Mouse (Mus musculus): ENCODE measurements around the gene Tex2. TPM values are rescaled to one million over a fixed set of nuclear protein-coding genes. Genes with fewer than 3 reads are reported as not detected.

Tex2 gene
- polyA plus RNA-seq, 1 experiment from 2014 or later = 11.2 TPM

DNA sequence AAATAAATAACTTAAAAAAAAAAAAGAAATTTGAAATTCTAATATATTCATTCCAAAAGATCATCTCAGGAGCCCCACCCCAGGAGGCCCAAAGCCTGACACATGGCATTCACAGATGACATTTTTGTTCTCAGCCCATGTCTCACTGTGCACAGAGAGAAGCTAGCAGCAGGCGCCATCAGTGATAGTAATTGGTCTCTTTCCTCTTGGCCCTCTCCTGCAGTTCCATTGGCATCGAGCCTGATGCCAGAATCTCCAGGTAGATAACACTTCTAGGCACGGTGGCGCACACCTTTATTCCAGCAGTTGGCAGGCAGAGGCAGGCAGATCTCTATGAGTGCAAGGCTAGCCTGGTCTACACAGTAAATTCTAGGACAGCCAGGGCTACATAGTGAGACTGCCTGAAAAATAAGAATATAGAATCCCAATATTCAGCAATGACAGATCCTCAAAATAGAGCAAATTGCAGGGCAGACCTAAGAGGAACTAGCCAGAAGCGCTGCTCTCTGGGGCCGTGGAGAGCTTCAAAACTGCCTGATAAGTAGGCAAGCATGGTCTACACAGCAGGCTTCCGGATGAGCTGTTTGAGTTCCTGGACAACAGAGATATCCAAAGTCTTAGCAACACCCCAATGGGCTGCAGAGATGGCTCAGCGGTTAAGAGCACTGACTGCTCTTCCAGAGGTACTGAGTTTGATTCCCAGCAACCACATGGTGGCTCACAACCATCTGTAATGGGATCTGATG, 47.0 kb downstream of the Tex2 start:
- Histone ChIP-seq H3K36me3 (ENCODE audit: control insufficient read depth, insufficient read depth, low read length) (peaks cover 5% of the 10 kb centered on the region; the same call in 1 of the 2 replicates), H3K4me3 (ENCODE audit: low read depth, low read length) (no peak overlapping the region), H3K9me3 (ENCODE audit: control insufficient read depth, low read length) (no peaks in the 10 kb centered on the region), H3K4me1 (replicated peaks; ENCODE audit: control insufficient read depth, insufficient read depth, low read length) (no peaks in the 10 kb centered on the region), H3K27ac (ENCODE audit: low read depth, low read length) (no peak overlapping the region), H3K9ac (ENCODE audit: low read depth, low read length) (no peak overlapping the region), H3K27me3 (ENCODE audit: control insufficient read depth, insufficient read depth, low read length) (no peaks in the 10 kb centered on the region), H3K4me2 (replicated peaks; ENCODE audit: low read depth, low read length) (no peak overlapping the region)
- DNase-seq (ENCODE audit: low spot score) (no peak), ATAC-seq (ENCODE audit: low FRiP score) (no peak)
- 97% methylated on average over 8 of the region's 8 CpGs for WGBS

DNA sequence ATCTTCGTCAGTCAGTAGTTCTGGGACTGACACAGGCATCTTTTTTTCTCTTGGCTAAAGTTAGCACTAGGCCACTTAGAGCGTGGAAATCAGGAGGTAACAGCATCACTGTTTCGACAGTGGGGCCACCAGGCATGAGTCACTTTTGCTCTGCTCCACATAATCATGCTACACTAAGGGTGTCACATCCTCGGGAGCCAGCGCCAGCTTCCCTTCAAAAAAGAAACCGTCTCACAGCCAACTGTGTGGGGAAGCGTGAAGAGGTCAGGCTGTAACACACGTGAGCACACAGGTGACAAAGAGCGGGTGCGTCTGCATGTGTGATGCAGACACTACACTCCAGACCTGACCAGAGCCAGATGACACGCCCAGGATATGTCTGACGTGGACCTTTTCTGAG, 49.0 kb downstream of the Tex2 start:
- Histone ChIP-seq H3K4me2 (replicated peaks; ENCODE audit: low read depth, low read length) (no peak overlapping the region), H3K4me3 (ENCODE audit: low read depth, low read length) (no peak overlapping the region), H3K9ac (ENCODE audit: low read depth, low read length) (no peak overlapping the region), H3K9me3 (ENCODE audit: control insufficient read depth, low read length) (no peaks in the 10 kb centered on the region), H3K27ac (ENCODE audit: low read depth, low read length) (no peak overlapping the region), H3K27me3 (ENCODE audit: control insufficient read depth, insufficient read depth, low read length) (no peaks in the 10 kb centered on the region), H3K36me3 (ENCODE audit: control insufficient read depth, insufficient read depth, low read length) (peaks cover 5% of the 10 kb centered on the region; the same call in 1 of the 2 replicates), H3K4me1 (replicated peaks; ENCODE audit: control insufficient read depth, insufficient read depth, low read length) (no peaks in the 10 kb centered on the region)
- no peak for DNase-seq (ENCODE audit: low spot score)
- ATAC-seq (ENCODE audit: low FRiP score) = no peak
- 85% methylated on average over 12 of the region's 12 CpGs for WGBS

DNA sequence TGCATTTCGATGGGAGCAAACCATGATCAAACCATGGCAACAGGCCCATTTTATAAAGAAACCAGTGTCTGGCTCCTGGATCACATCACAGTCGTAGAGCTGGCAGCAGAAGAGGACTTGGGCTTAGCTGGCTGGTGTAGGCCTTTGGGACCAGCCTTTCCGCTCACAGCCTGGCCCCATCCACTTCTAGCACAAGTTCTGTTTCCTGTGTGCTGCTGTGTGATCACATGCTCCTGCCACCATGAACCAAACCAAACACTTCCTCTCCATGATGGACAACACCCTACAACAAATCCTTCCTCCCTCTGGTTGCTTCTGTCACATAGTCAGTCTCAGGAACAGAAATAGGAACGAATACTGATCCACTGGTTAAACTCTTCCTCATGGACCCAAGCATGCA, 50.5 kb downstream of the Tex2 start:
- 94% methylated on average over 4 of the region's 4 CpGs for WGBS
- ATAC-seq (ENCODE audit: low FRiP score) = no peak

DNA sequence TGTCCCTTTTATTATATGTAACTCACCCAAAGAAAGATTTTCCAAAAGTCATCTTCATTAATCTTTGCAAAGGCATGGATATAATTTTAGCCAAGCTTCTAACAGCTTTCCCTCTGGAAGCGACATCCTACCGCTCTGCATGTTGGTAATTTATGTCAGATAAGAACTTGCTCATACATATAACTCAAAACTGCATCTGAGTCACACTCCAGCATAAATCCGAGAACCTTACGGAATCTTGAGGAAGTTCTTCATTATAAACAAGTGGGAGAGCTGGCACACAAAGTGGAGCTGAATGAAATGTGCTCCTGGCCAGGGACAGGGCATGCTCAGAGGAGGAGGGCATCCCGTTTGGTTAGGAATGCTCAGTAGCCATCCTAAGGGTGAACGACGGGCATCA, 53.5 kb downstream of the Tex2 start:
- WGBS = 92% methylated on average over 7 of the region's 7 CpGs
- H3K27ac ChIP-seq (ENCODE audit: low read depth, low read length) = no peak overlapping the region
- H3K4me3 ChIP-seq (ENCODE audit: low read depth, low read length) = no peak overlapping the region
- no peaks in the 10 kb centered on the region for H3K36me3 ChIP-seq (ENCODE audit: control insufficient read depth, insufficient read depth, low read length)
- H3K9ac ChIP-seq (ENCODE audit: low read depth, low read length) = no peak overlapping the region
- no peaks in the 10 kb centered on the region for H3K9me3 ChIP-seq (ENCODE audit: control insufficient read depth, low read length)
- no peaks in the 10 kb centered on the region for H3K27me3 ChIP-seq (ENCODE audit: control insufficient read depth, insufficient read depth, low read length)
- DNase-seq (ENCODE audit: low spot score) = no peak
- no peak for ATAC-seq (ENCODE audit: low FRiP score)
- no peaks in the 10 kb centered on the region for H3K4me1 ChIP-seq (replicated peaks; ENCODE audit: control insufficient read depth, insufficient read depth, low read length)
- no peak overlapping the region for H3K4me2 ChIP-seq (replicated peaks; ENCODE audit: low read depth, low read length)

More for the DNA sequence above, 50.5 kb downstream of the Tex2 start:
- Histone ChIP-seq H3K27ac (ENCODE audit: low read depth, low read length) (no peak overlapping the region), H3K9ac (ENCODE audit: low read depth, low read length) (no peak overlapping the region), H3K36me3 (ENCODE audit: control insufficient read depth, insufficient read depth, low read length) (peaks cover 5% of the 10 kb centered on the region; the same call in 1 of the 2 replicates), H3K9me3 (ENCODE audit: control insufficient read depth, low read length) (no peaks in the 10 kb centered on the region), H3K4me1 (replicated peaks; ENCODE audit: control insufficient read depth, insufficient read depth, low read length) (no peaks in the 10 kb centered on the region), H3K4me3 (ENCODE audit: low read depth, low read length) (no peak overlapping the region), H3K27me3 (ENCODE audit: control insufficient read depth, insufficient read depth, low read length) (no peaks in the 10 kb centered on the region), H3K4me2 (replicated peaks; ENCODE audit: low read depth, low read length) (no peak overlapping the region)
- DNase-seq (ENCODE audit: low spot score) = no peak

DNA sequence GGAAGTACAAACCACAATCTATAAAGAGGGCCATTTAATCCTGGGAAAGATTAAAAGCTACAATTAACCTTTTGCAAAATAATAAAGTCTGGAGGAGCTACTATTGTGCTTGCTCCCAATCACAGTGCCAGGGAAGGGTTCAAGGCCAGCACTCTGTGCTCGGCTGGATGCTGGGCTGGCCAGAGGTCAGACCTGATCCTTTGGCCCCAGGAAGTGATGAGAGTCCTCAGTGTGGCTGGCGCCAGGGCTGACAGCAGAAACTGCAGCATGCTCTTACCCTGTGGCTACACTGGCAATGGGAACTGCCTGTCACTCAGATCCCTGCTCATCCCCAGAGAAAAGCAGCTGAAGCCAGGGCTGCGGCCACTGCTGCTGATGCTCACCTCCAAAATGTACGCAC, 55.2 kb downstream of the Tex2 start:
- WGBS = 68% methylated on average over 4 of the region's 4 CpGs
- no peak overlapping the region for H3K9ac ChIP-seq (ENCODE audit: low read depth, low read length)

DNA sequence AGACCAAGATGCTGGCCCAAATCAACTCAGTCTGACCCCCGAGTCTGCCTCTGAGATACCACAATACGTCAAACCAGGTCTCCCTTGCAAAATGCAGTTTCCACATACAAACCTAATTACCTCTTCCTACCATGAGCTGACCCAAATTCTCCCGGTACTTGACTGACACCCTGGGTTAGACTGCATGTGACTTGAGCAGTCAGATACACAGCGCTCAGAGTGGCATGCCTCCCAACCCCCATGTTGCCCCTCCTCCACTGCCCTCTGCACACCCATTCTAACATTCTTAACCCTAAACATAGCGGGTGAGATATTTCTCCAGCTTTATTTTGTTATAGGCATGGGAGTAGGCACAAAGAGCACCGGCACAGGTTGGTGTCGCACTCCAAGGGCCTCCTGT, 55.8 kb downstream of the Tex2 start:
- no peaks in the 10 kb centered on the region for H3K36me3 ChIP-seq (ENCODE audit: control insufficient read depth, insufficient read depth, low read length)
- no peak overlapping the region for H3K9ac ChIP-seq (ENCODE audit: low read depth, low read length)
- no peaks in the 10 kb centered on the region for H3K9me3 ChIP-seq (ENCODE audit: control insufficient read depth, low read length)
- WGBS = 72% methylated on average over 7 of the region's 7 CpGs
- DNase-seq (ENCODE audit: low spot score) (no peak), ATAC-seq (ENCODE audit: low FRiP score) (no peak)
- no peak overlapping the region for H3K4me2 ChIP-seq (replicated peaks; ENCODE audit: low read depth, low read length)
- no peaks in the 10 kb centered on the region for H3K4me1 ChIP-seq (replicated peaks; ENCODE audit: control insufficient read depth, insufficient read depth, low read length)
- no peaks in the 10 kb centered on the region for H3K27me3 ChIP-seq (ENCODE audit: control insufficient read depth, insufficient read depth, low read length)
- H3K27ac ChIP-seq (ENCODE audit: low read depth, low read length) = no peak overlapping the region
- H3K4me3 ChIP-seq (ENCODE audit: low read depth, low read length) = no peak overlapping the region

More for the DNA sequence above, 55.2 kb downstream of the Tex2 start:
- H3K36me3 ChIP-seq (ENCODE audit: control insufficient read depth, insufficient read depth, low read length) = no peaks in the 10 kb centered on the region
- DNase-seq (ENCODE audit: low spot score) (no peak), ATAC-seq (ENCODE audit: low FRiP score) (no peak)
- H3K27ac ChIP-seq (ENCODE audit: low read depth, low read length) = no peak overlapping the region
- H3K4me3 ChIP-seq (ENCODE audit: low read depth, low read length) = no peak overlapping the region
- no peaks in the 10 kb centered on the region for H3K27me3 ChIP-seq (ENCODE audit: control insufficient read depth, insufficient read depth, low read length)
- H3K4me1 ChIP-seq (replicated peaks; ENCODE audit: control insufficient read depth, insufficient read depth, low read length) = no peaks in the 10 kb centered on the region
- H3K4me2 ChIP-seq (replicated peaks; ENCODE audit: low read depth, low read length) = no peak overlapping the region
- H3K9me3 ChIP-seq (ENCODE audit: control insufficient read depth, low read length) = no peaks in the 10 kb centered on the region

DNA sequence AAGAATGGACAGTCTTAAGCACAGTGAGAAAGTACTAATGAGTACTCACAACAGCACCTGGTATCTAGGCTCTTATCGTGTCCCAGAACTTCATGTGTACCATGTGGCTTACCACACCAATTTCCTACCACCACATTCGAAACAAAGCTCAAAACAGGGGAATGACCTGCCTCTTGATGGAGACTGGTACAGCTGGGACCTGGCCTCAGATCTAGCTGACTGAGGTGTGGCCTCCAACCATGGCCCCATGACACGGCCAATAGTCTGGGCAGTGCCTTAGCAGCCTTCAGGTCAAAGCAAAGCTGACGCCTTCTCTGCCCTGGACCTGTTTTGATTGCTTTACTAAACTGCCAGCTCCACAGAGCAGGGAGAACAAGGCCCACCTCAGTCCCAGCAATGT, 56.5 kb downstream of the Tex2 start:
- no peak overlapping the region for H3K4me3 ChIP-seq (ENCODE audit: low read depth, low read length)
- H3K9ac ChIP-seq (ENCODE audit: low read depth, low read length) = no peak overlapping the region
- H3K4me1 ChIP-seq (replicated peaks; ENCODE audit: control insufficient read depth, insufficient read depth, low read length) = no peaks in the 10 kb centered on the region
- H3K4me2 ChIP-seq (replicated peaks; ENCODE audit: low read depth, low read length) = no peak overlapping the region
- H3K27ac ChIP-seq (ENCODE audit: low read depth, low read length) = no peak overlapping the region
- WGBS = 86% methylated on average over 4 of the region's 4 CpGs
- DNase-seq (ENCODE audit: low spot score) = no peak
- ATAC-seq (ENCODE audit: low FRiP score) = no peak
- H3K27me3 ChIP-seq (ENCODE audit: control insufficient read depth, insufficient read depth, low read length) = no peaks in the 10 kb centered on the region
- H3K36me3 ChIP-seq (ENCODE audit: control insufficient read depth, insufficient read depth, low read length) = no peaks in the 10 kb centered on the region
- H3K9me3 ChIP-seq (ENCODE audit: control insufficient read depth, low read length) = no peaks in the 10 kb centered on the region

DNA sequence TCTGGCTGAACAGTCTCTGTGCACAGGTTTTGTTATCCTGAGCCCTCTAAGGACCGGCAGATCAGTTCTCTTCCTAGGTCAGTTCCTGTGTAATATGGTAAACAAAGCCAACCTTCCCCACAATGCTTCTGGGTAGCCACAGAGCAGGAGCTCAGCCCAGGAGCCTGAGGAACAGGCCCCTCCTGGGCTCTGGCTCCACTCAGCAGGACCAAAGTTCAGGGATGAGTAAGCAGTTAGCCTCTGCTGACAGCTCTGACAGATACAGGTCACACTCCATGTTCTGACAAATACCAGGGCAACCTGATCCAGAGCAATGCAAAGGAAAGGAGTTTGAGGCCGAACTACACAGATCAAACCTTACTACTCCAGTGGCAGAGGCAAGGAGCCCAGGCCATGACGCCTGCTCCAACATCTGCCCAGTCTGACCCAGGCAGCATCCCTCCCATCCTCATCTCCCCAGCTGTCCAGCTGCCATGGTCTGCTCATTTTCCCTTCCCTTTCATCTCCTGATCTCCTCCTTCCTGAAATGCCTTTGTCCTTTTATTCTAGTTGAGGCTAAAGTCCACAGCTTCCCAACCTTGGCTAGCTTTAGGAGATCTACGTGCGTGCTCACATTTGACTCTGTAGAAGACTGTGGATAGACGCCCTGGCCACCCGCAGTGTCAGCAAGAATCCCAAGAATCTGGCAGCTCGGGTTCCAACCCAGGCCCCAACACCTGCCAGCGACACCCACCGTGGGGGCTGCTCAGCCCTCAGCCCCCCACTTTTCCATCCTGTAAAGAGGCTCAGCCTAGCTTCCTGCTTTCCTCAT, 57.2 kb downstream of the Tex2 start:
- Histone ChIP-seq H3K27ac (ENCODE audit: low read depth, low read length) (no peak overlapping the region), H3K4me3 (ENCODE audit: low read depth, low read length) (no peak overlapping the region), H3K9me3 (ENCODE audit: control insufficient read depth, low read length) (no peaks in the 10 kb centered on the region), H3K9ac (ENCODE audit: low read depth, low read length) (no peak overlapping the region), H3K4me2 (replicated peaks; ENCODE audit: low read depth, low read length) (no peak overlapping the region), H3K4me1 (replicated peaks; ENCODE audit: control insufficient read depth, insufficient read depth, low read length) (no peaks in the 10 kb centered on the region), H3K36me3 (ENCODE audit: control insufficient read depth, insufficient read depth, low read length) (no peaks in the 10 kb centered on the region), H3K27me3 (ENCODE audit: control insufficient read depth, insufficient read depth, low read length) (no peaks in the 10 kb centered on the region)
- WGBS = 60% methylated on average over 10 of the region's 10 CpGs
- DNase-seq (ENCODE audit: low spot score) (no peak), ATAC-seq (ENCODE audit: low FRiP score) (no peak)

DNA sequence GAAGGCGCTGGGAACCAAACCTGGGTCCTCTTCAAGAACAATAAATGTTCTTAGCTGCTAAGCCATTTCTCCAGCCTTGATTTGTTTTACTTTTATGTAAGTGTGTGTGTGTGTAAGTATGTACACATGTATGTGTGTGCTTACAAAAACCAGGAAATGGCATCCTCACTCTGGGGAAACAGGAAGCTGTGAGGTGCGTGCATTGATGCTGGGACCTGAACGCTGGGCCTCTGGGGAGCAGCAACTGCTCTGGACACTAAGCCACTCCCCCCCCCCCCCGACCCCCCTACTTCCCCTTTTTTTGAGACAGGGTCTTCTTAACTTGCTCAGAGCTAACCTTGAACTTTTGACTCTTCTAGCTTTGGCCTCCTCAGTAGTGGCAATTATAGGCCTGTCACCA, 62.8 kb downstream of the Tex2 start:
- no peaks in the 10 kb centered on the region for H3K9me3 ChIP-seq (ENCODE audit: control insufficient read depth, low read length)
- H3K27me3 ChIP-seq (ENCODE audit: control insufficient read depth, insufficient read depth, low read length) = no peaks in the 10 kb centered on the region
- H3K27ac ChIP-seq (ENCODE audit: low read depth, low read length) = no peak overlapping the region
- no peak for DNase-seq (ENCODE audit: low spot score)
- no peak overlapping the region for H3K4me2 ChIP-seq (replicated peaks; ENCODE audit: low read depth, low read length)
- no peaks in the 10 kb centered on the region for H3K36me3 ChIP-seq (ENCODE audit: control insufficient read depth, insufficient read depth, low read length)
- WGBS = 90% methylated on average over 4 of the region's 4 CpGs
- no peak for ATAC-seq (ENCODE audit: low FRiP score)
- no peaks in the 10 kb centered on the region for H3K4me1 ChIP-seq (replicated peaks; ENCODE audit: control insufficient read depth, insufficient read depth, low read length)
- no peak overlapping the region for H3K9ac ChIP-seq (ENCODE audit: low read depth, low read length)
- no peak overlapping the region for H3K4me3 ChIP-seq (ENCODE audit: low read depth, low read length)

All from hindbrain, embryonic 11.5 days (tissue).